Mouse (Mus musculus) hindlimb bud, embryonic 11.5 days (tissue): ENCODE results near the gene Actr2.
"Not testable (repeated sequence)": the region's sequence is repeated elsewhere in the genome, so short reads cannot be mapped to it uniquely, and the experiment has no call there.

Source experiments
- DNase-seq: peaks from one replicate; pipeline ENCODE4 v3.0.0-alpha.2; 2012; ENCODE audit warnings: low read depth, low spot score; ENCODE audit errors: extremely low spot score

Gene Actr2

DNA sequence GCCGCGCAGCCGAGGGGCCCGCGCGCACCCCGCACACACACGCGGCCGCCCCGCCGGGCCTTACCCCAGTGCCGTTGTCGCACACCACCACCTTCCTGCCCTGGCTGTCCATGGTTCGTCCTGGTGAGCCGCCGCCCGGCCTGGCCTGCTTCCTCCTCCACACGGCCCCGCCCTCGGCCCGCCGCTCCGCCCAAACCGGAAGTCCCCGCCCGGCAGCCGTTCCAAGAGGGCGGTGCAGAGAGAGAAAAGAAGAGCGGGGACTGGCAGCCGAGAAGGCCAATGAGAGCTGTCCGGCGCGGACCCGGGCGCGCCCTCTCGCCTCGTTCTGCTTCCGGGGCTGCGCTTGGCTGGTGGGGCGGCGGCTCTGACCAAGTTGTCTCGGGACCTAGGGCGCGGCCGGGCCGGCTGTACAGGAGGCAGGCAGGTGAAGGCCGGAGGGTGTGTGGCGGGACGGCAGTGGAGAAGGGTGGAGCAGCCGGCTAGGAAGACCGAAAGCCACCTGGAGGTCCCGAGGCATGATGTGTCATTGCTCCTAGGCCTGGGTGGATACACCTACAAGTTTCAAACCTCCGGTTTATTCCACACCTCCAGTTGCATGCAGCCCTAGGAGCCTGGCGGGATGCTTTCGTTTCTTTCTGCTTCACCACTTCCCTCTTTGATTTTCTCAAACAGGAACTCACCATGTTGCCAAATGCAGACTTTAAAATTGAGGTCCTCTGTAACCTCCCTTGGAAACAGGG is at the start of gene Actr2:
Gene Actr2 (minus strand): TSS at position 173 of the 740 bp plus-strand sequence.
- DNase-seq = peak; percentile 60

DNA sequence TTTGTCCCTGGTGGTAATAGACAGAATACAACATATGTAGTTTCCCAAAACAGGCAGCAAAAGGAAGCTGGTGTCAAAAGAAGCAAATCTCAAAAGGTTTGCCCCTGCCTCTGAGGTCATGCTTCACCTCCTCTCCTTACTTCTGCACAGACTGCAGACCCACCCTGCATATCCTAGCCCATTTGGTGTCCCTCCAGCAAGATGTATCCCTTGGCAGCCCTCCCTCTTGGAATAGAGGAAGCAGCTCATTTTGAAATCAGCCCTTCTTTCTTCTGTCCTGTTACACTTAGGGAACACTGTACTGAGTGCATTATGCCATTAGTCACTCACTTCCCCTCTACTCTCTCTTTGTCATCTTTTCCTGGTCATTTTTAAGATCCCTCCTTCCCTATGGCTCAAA is 46.2 kb upstream of the Actr2 start:
- no peak for DNase-seq

DNA sequence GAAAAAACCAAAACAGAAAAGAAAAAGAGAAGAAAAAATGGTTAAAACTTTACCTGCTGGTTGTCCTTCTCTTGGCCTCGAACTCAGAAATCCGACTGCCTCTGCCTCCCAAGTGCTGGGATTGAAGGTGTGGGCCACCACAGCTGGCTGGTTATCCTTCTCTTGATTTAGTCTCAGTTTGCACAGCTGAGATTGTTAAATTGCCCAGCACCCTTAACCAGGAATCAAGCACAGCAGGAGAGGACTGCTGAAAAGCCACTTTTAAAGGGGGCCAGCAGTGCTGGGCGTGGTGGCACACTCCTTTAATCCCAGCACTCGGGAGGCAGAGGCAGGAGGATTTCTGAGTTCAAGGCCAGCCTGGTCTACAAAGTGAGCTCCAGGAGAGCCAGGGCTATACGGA is 40.8 kb upstream of the Actr2 start:
- DNase-seq = not testable (repeated sequence)

DNA sequence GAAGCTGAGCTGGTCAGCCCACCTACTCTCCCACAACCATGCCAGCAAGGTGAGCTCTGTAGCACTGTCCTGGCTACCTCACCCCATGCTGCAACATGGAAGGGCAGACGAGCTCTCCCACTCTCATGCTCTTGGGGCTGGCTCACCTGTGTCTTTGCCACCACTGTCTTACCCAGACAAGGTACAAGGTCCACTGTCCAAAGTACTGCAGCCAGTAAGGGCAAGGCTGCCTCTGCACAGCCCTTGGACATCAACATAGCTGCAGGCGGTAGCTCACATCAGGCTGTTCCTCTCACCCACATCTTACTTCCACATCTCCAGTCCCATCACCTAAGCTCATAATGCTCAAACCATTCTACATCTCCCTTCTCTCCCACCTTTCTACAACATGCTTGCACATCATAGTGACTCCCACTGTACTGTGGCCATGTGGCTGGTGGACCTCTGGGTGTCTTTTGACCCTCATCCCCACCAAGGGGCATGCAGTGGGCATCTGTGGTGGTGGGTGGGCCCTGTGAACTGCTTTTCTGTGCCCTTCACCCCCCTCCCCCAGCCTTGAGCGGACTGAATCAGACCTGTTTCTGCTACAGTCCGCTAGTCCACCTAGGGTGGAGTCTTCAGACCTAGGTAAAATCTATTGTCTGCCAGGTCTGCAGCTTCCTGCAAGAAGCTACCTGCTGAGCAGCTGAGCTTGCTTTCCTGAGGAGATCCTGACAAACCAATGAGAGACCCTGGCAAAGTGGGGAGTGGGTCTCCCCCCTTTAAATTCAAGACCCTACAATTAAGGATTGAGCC is 39.6 kb upstream of the Actr2 start:
- no peak for DNase-seq

DNA sequence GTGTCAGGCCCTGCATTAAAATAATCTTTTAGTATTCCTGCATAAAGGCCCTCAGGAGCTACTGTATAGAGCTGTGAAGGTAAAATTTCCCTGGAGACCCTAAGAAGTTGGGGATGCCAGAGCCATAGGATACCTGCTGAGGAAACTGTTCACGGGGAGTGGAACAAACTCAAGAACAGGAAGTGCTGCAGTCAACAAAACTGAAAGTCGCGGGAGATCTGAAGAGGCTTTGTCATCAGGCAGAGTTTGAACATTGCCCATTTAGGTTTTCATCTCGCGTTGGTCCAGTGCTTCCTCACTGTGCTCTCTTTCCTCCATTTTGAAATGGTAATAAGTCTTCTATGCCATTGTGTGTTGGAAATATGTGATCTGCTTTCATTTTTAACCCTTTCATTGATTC is 38.6 kb upstream of the Actr2 start:
- DNase-seq = no peak

DNA sequence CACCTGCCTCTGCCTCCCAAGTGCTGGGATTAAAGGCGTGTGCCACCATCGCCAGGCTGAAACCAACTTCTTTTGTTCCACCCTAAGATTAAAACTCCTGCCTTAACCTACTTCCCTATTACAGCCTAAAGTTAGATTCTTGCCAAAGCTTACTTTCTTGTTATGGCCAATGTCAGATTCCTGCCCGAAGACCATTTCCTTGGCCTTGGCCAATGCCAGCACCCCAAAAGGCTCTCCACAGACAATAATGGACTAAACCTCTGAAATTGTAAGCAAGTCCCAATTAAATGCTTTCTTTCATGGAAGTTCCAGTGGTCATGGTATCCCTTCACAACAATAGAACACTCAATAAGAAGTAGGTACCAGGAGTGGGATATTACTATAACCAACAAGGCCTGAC is 37.2 kb upstream of the Actr2 start:
- DNase-seq = no peak

DNA sequence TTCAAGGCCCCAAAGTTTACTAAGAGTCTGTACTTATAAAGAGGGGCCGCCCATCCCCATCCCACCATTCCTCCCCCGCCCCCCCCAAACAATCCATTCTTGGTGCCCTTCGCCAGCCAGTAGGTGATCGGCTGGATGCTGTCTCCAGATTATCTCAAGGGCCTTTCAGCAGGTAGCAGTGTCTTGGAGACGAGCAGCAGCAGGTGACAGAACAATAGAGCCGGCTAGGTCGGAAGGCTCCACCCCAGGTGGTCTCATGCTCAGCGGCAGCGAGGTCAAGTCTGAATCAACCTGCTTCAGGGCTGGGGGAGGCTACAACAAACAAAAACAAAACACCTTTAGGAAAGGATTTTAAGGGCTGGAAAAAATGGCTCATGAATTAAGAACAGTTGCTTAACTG is 32.7 kb upstream of the Actr2 start:
- DNase-seq = no peak

DNA sequence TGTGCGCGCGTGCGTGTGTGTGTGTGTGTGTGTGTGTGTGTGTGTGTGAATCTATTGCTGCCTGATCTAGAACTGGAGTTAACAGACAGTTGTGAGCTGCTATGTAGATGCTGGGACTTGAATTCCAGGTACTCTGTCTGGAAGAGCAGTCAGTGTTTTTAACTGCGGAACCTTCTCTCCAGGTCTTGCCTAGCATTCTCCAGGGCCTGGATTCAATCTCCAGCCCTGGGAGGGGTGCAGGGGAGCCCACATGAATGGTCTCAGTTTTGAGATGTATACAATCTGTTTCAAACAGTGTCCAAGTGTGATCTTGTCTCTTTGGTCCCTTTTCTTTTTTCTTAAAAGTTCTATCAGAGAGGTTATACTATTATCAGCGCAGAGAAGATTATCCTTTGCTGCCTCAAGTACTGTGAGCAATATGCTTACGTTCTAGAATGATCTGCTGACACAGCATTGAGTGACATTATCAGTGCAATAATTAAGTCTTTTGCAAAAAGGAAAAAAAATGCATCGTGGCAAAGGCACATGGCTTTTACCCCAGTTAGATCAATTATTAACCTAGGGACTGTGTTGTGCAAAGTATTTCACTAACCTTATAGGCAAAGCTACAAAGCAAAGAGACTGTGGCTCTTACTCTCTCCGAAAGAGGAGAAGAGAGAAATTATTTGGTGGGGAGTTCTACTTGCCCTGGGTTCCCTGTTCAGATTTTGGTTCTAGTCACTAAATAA is 32.0 kb upstream of the Actr2 start:
- no peak for DNase-seq

DNA sequence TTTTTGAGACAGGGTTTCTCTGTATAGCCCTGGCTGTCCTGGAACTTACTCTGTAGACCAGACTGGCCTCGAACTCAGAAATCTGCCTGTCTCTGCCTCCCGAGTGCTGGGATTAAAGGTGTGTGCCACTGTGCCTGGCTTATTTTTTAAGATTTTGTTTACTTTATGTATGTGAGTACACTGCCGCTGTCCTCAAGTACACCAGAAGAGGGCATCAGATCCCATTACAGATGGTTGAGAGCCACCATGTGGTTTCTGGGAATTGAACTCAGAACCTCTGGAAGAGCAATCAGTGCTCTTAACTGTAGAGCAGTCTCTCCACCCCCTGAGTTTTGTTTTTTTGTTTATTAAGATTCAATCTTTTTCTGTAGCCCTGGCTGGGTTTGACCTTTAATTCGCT is 31.0 kb upstream of the Actr2 start:
- not testable (repeated sequence) for DNase-seq

DNA sequence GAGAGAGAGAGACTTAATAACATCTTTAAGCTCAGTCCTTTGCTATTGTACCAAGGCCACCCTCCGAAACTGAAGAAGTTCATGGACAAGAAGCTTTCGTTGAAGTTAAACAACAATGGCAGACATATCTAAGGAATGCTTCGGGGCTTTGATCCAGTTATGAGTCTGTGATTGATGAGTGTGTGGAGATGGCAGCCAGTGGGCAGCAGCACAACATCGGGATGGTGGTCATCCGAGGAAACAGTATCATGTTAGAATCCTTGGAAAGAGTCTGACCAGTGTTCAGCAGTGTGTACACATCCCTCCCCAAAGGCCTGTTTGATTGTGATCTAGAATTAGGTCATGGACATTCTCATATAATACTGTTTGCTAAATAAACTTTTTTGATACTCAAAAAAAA is 29.8 kb upstream of the Actr2 start:
- no peak for DNase-seq

DNA sequence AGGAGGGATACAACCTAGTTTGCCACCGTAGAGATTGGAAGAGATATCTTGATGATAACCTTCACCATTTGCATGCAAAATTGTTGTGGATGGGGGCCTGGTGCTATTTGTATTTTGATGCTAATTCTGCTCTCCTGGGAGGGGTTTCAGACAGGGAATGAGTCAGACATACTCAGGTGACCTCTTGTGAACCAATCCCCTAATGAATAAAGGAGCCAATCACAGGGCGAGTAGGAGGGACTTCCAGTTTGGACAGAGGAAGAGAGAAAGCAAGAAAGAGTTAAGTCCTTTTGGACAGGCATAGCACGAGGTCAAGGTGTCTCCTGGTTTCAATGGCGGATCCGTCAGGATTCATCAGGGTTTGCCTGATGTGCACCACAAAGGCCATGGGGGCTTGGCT is 27.6 kb upstream of the Actr2 start:
- no peak for DNase-seq

DNA sequence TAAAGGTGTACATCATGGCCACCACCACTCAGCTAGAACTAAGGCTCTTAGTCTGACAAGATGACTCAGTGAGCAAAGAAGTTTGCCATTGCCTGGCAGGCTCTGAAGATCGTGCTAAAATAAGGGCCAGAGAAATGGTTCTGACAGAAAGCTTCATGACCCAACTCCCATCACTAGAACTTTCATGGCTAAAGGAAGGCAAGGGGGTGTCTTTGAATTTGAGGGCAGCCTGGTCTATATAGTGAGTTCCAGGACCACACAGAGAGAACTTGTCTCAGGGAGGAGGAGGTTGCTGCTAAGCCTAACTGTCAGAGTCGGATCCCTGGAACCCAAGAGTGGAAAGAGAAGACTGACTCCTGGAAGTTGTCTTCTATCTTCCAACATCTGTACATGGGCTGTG is 27.0 kb upstream of the Actr2 start:
- no peak for DNase-seq

DNA sequence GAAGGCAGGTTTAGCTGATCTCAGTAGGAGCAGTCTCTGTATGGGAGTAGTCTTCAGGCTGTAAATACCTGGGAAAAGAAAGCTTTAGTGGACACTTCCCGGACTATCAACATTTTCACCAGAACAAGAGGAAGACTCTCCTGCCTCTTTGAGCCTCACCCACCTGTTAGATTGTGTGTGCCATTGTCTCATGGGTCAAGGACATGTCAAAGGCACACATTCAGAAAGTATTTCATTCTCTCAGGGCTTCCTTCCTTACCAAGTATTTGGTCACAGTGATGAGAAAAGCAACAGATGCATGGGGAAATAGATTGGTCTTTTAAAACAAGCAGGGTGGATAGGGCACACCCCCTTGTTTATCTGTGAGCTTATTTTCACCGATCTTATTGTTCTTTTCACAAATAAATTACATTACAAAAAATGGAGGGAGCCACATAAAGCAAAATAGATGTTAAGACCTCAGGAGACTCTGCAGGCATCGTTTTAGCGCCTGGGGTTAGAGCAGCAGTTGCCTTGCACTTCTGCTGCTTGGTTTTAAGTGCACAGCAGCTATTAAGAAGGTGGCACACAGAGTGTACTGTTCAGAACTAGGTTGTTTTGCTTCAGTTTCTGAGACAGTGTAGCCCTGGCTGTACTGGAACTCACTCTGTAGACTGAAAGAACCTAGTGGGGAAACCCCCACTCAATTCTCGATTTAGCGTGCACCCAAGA is 25.9 kb upstream of the Actr2 start:
- DNase-seq = no peak

DNA sequence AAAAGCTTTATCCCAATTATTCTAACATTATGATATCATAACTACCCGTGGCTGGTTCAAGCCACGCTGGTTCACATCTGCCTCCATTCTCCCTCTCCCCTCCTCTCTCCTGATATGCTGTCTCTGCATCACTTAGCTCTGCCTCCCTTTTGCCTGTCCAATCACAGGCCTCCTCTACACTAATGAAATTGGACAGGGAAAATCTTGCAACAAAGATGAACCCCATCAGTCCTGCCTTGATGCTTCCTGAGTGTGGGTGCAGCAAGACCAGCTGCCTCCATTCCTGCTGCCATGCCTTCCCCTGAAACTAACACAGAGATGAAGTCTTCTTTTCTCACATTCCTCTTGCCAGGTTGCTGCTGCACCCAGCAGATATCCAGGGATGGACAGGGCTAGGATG is 25.2 kb upstream of the Actr2 start:
- DNase-seq = no peak

DNA sequence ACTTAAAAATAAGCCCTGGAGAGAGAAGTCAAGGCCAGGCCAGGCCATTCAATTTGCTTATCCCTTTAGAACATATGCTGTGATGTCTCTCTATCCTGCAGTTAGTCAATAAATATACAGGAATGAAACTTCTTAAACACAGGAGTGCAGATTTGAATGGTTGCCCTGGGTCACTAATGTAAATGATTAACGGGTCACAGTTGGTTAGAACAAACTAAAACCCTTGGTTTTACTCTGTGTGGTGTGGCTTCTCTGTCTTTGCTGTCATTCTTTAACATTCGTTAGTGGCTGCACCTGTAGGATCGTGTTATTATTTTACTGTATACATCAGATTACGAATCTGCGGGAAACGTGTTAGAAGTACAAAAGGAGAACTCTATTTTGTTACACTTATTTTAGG is 23.6 kb upstream of the Actr2 start:
- no peak for DNase-seq

DNA sequence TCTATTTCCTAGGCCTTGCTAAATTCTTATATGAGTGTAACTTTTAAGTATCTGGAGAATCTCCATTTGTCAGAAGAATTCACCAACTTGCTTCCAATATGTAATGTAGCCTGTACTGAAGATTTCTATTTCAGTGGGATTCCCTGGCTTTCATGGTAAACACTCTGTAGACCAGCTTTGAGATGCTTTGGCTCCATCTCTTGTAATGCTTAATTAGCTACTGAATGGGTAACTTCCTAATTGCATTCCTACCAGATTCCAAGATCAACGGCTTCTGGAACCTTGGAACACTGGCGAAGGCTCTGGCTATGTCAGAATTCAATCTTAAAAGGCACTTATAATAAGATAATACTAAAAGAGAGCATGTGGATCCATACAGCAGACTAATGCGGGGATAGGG is 22.2 kb upstream of the Actr2 start:
- not testable (repeated sequence) for DNase-seq

DNA sequence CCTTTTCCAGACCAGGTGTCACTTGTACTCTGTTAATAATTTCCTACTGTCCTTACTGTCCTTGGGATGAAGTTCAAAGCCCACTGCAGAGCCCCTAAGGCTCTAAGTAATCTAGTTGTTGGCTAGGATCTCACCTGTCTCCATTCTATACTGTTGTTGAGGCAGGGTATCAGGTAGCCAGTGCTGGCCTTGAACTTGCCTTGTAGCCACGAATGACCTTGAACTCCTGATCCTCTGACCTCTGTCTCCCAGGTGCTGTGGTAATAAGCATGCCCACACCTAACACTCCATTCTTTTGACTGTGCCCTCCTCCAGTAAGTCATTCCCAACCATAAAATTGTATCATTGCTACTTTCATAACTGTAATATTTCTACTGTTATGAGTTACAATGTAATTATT is 21.0 kb upstream of the Actr2 start:
- no peak for DNase-seq

DNA sequence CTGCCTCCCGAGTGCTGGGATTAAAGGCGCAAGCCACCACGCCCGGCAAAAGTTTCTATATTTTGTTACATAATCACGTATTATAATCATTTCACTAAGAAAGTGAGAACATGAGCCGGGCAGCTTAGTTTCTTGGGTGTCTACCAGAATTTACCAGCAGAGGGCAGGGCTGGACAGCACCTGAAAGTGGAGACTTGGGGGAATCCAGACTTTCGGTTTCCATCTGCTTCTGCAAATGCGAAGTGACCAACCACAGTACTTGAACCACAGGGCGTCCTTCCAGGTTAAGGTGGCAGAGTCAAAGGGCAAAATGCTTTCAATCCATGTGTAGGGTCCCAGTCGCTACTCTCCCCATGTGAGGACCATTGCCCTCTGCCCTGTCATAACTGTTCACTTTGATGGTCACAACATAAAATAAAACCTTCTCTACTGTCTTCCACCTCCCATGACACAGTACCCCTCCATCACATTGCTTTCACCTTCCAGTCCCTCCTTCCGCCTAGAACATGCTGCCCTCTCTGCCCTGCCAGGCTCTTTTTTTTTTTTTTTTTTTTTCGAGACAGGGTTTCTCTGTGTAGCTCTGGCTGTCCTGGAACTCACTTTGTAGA is 20.3 kb upstream of the Actr2 start:
- DNase-seq = no peak

DNA sequence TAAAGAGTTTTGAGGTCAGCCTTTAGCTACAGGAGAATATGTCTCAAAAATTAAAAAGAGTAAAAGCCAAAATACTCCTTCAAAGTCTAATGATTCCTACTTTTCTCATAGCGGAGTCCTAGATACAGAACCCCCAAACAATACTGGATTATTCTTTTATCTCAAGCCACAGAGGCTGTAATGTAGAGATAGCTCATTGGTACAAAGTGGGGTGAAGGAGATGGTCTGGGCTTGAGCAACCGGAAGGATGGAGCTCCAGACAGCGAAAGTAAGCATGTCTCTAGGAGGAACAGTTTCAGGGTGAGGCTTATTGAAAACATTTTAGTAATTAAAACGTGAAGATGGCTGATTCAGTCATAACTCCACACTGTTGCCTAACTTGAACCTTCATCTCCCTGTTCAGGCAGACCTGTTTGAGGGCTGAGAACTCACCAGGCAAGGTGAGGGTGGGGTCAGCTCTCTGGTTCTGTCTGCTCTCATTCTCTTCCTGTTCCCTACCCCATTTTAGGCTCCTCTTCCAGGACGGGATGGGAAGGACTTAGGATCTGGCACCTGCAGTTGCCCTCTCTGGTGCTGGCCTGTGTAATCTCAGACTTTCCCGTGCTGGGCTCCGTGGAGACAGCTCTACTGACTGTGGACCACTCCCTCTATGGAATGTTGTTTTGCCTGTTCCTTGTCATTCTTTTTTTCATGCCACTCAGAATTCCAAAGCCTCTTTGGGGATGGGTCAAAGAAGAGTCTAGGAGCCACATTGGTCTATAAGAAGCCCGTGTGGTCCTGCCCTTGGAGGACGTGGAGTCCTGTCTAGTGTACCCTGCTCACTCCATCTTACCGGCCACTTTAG is 14.2 kb upstream of the Actr2 start:
- DNase-seq = no peak

DNA sequence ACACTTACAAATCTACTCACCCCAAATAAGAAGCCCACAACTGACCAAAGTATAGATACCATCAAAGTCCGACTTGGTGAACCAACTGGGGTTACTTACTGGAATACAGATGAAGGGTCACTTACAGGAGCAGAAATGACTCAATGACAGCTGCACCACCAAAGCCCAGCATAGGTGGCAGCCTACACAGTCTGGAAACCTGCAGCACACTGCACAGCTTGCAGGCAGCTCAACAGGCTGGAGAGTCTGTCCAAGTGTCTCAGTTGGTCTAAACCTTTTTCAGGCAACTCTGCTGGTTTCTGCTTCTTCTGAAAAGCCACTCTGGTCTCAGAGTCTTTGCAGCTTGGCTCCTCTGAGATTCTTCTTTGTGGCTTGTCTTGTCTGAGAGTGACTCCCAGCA is 12.7 kb upstream of the Actr2 start:
- no peak for DNase-seq
